Mouse (Mus musculus) kidney, adult 2 months (tissue): ENCODE data around the gene Strn4.

ENCODE experiments used
- CTCF ChIP-seq: fragments of 200-500 bp; conservative IDR thresholded peaks from 2 replicates; pipeline ENCODE4 v1.5.1; 2011; ENCODE audit warnings: low read depth, mild to moderate bottlenecking, control low read depth, low read length, moderate library complexity, mixed read lengths; ENCODE audit not compliant: insufficient read depth, insufficient read length
- POLR2A ChIP-seq: fragments of 200-500 bp; IDR thresholded peaks from one replicate; pipeline ENCODE4 v1.6.1; 2011; ENCODE audit warnings: low read depth, low read length, control low read depth

DNA sequence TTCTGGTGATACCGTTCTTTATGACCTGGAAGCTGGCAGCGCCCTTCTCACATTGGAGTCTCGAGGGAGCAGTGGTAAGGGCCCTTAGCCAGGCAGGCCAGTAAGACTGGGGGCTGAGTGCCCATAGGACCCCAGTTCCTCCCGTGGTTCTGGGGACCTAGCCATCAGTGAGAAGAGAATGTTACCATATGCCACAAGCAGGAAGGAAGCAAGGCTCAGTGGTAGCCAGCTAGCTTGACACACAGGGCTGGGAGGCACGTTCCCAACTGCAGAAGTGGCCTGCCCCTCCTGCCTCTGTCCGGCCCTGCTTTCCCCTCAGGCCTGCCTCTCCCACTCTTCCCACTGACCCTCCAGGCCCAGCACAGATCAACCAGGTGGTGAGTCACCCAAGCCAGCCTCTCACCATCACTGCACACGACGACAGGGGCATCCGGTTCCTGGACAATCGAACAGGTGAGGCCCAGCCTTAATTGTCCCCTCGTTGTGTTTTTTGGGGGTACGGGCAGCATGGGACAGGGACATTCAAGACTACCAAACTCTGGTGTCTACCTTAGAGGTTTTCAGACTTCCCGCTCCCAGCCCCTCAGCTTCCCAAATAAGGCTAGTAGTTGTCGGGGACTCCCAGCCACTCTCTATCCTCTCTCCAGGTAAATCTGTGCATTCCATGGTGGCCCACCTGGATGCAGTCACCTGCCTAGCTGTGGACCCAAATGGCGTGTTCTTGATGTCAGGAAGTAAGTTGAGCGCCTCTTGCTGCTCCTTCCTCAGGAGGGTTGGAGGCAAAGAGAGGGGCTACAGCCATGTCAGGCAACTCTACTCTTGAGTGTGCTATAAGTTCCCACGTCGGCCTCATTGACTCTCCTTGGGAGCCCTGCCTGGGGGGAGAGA lies 22.5 kb downstream of the Strn4 start:
- no peak for TF ChIP-seq POLR2A
- no peak for TF ChIP-seq CTCF
